Comparison of ENCODE assay signal across 19 mouse cellular contexts in the genomic region with DNA sequence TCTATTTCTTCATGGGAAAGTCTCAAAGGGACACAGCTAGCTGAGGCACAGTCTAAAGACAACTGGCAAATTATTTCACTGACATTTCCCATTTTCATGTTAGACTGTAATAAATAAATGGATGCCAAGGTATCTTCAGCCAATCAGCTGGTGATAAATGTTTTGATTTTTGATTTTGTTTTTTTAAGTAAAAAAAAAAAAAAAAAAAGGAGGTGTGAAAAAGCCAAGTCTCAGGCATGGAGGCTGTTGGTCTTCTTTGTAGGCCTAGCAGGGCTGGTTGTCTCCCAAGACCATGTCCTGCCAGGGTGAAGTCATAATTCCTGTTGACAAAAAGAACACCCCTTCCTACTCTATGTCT. TPM values are rescaled to one million over a fixed set of nuclear protein-coding genes. Genes with fewer than 3 reads are reported as not detected.
DNase-seq lines count a peak whose midpoint lies in the region; ATAC-seq and TF ChIP-seq lines count a peak whose summit lies in the region.
"Had no signal": no experiment of that assay in that cellular context is flagged by ENCODE, and none has a peak within 500 bp of the region (broad histone marks: within the 10 kb centered on the region; RNA-seq: fewer than 3 reads in every experiment).

No protein-coding gene starts in this region.

- H3K9ac ChIP-seq in liver, embryonic 11.5 days (ENCODE audit: low read depth, low read length) = no peak overlapping the region; the same call in 1 of the 2 replicates
- H3K9ac ChIP-seq in MEL (ENCODE audit: control insufficient read depth, low read depth, low read length, poor library complexity, severe bottlenecking) = peak overlapping the region; percentile 70
- H3K9ac ChIP-seq in liver, embryonic 13.5 days = peak overlapping the region; percentile 77
- no peak overlapping the region for H3K9ac ChIP-seq in lung, postnatal 0 days (replicated peaks; ENCODE audit: low read depth)
- H3K9ac ChIP-seq: forebrain, embryonic 15.5 days; heart, embryonic 12.5 days; hindbrain, embryonic 14.5 days; midbrain, embryonic 15.5 days; neural tube, embryonic 12.5 days had no signal

- TF ChIP-seq RAD21 in MEL (IDR thresholded peaks at IDR 0.05; ENCODE audit: low read depth, low read length) = no peak

- DNase-seq in liver, embryonic 11.5 days (ENCODE audit: low spot score) = no peak
- DNase-seq in liver (no peak), MEL (ENCODE audit: low read depth, low spot score) (no peak)
- no peak for DNase-seq in liver, embryonic 13.5 days
- no peak for DNase-seq in kidney, postnatal 14 days
- DNase-seq in lung, postnatal 0 days (ENCODE audit: low spot score) = no peak
- DNase-seq: adrenal gland, postnatal 10 days; cerebellum, adult 9-10 months; kidney, adult 8-10 months; kidney, postnatal 10 days; lung, postnatal 14 days; right cerebral cortex, postnatal 25 days had no signal

- peaks cover 87% of the 10 kb centered on the region for H3K79me2 ChIP-seq in MEL (ENCODE audit: control insufficient read depth, insufficient read depth, low read length, poor library complexity)

- TF ChIP-seq CTCF in MEL (IDR thresholded peaks at IDR 0.05 in 2 of 3, conservative IDR thresholded peaks at IDR 0.05 in 1 of 3; ENCODE audit: control insufficient read depth in 1 of 3, insufficient read depth in 1 of 3, low read depth in 2 of 3, low read length in 3 of 3, poor library complexity in 1 of 3, severe bottlenecking in 1 of 3) = no peak
- TF ChIP-seq CTCF in small intestine, adult 2 months (IDR thresholded peaks at IDR 0.05; ENCODE audit: extremely low read depth, insufficient read length, insufficient replicate concordance, low read depth, low read length) = no peak
- no peak for TF ChIP-seq CTCF in lung, postnatal 0 days (IDR thresholded peaks at IDR 0.05)

- no peak; a peak in 1 of 4 replicates for TF ChIP-seq POLR2A in MEL (IDR thresholded peaks at IDR 0.05; ENCODE audit: control insufficient read depth in 1 of 2, insufficient read depth in 1 of 2, low read depth in 1 of 2, low read length in 2 of 2, poor library complexity in 1 of 2)
- no peak for TF ChIP-seq POLR2A in small intestine, adult 2 months (IDR thresholded peaks at IDR 0.05; ENCODE audit: low read depth, low read length)

- peak in 1 of 2 experiments; percentile 6; a peak in 1 of 4 replicates for TF ChIP-seq EP300 in MEL (IDR thresholded peaks at IDR 0.05; ENCODE audit: low read depth in 1 of 2, low read length in 2 of 2)
- no peak for TF ChIP-seq EP300 in lung, postnatal 0 days (IDR thresholded peaks at IDR 0.05)

- no peak for ATAC-seq in liver, embryonic 11.5 days (replicated peaks; ENCODE audit: low FRiP score)
- ATAC-seq in liver, embryonic 13.5 days (ENCODE audit: low read depth) = no peak
- no peak for ATAC-seq in lung, postnatal 0 days
- ATAC-seq: forebrain, embryonic 15.5 days; midbrain, embryonic 15.5 days had no signal

- peak overlapping the region; percentile 88 for H3K4me2 ChIP-seq in liver, embryonic 11.5 days
- H3K4me2 ChIP-seq in liver, embryonic 13.5 days = peak overlapping the region; percentile 68
- no peak overlapping the region for H3K4me2 ChIP-seq in lung, postnatal 0 days (replicated peaks; ENCODE audit: low read depth, low read length)
- H3K4me2 ChIP-seq: forebrain, embryonic 15.5 days; heart, embryonic 12.5 days; hindbrain, embryonic 14.5 days; midbrain, embryonic 15.5 days; neural tube, embryonic 12.5 days had no signal

- H3K4me3 ChIP-seq in liver, embryonic 11.5 days (ENCODE audit: low read depth, low read length) = peak overlapping the region; percentile 45; the same call in 1 of the 2 replicates
- H3K4me3 ChIP-seq in MEL (ENCODE audit: control insufficient read depth in 1 of 2, insufficient read depth in 1 of 2, low read depth in 2 of 2, low read length in 2 of 2) = peak overlapping the region; percentile 56 to 60; a peak in 3 of 4 replicates
- peak overlapping the region; percentile 86 for H3K4me3 ChIP-seq in liver, embryonic 13.5 days (replicated peaks)
- H3K4me3 ChIP-seq in small intestine, adult 2 months (ENCODE audit: low read depth, low read length) = no peak overlapping the region
- H3K4me3 ChIP-seq in lung, postnatal 0 days (ENCODE audit: low read depth, low read length) = no peak overlapping the region
- H3K4me3 ChIP-seq: forebrain, embryonic 15.5 days; heart, embryonic 12.5 days; layer of hippocampus, adult 2 months; midbrain, embryonic 15.5 days; neural tube, embryonic 12.5 days had no signal

- no peaks in the 10 kb centered on the region for H3K9me3 ChIP-seq in liver, embryonic 11.5 days (ENCODE audit: control insufficient read depth, low read length)
- H3K9me3 ChIP-seq in MEL (replicated peaks; ENCODE audit: insufficient read depth, low read length) = no peaks in the 10 kb centered on the region
- no peaks in the 10 kb centered on the region for H3K9me3 ChIP-seq in liver, embryonic 13.5 days (replicated peaks)
- H3K9me3 ChIP-seq in lung, postnatal 0 days (ENCODE audit: low read length) = no peaks in the 10 kb centered on the region
- H3K9me3 ChIP-seq: forebrain, embryonic 15.5 days; heart, embryonic 12.5 days; midbrain, embryonic 15.5 days; neural tube, embryonic 12.5 days had no signal

- peaks cover 38% of the 10 kb centered on the region for H3K4me1 ChIP-seq in liver, embryonic 11.5 days (replicated peaks; ENCODE audit: control insufficient read depth, insufficient read depth, low read length)
- H3K4me1 ChIP-seq in MEL (ENCODE audit: control insufficient read depth in 1 of 2, insufficient read depth in 2 of 2, low read length in 2 of 2) = peaks cover 34 to 48% of the 10 kb centered on the region in 2 experiments
- H3K4me1 ChIP-seq in liver, embryonic 13.5 days (replicated peaks) = peaks cover 68% of the 10 kb centered on the region
- no peaks in the 10 kb centered on the region; the same call in 1 of the 2 replicates for H3K4me1 ChIP-seq in small intestine, adult 2 months (ENCODE audit: control insufficient read depth, insufficient read depth, insufficient read length, low read length)
- H3K4me1 ChIP-seq in lung, postnatal 0 days (ENCODE audit: insufficient read depth, low read depth, low read length) = no peaks in the 10 kb centered on the region

- H3K27me3 ChIP-seq in liver, embryonic 11.5 days (replicated peaks; ENCODE audit: control insufficient read depth, insufficient read depth, low read length) = peaks cover 16% of the 10 kb centered on the region
- H3K27me3 ChIP-seq in MEL (ENCODE audit: control insufficient read depth in 1 of 2, insufficient read depth in 2 of 2, low read length in 2 of 2) = no peaks in the 10 kb centered on the region
- H3K27me3 ChIP-seq in liver, embryonic 13.5 days = peaks cover 7% of the 10 kb centered on the region; the same call in 1 of the 2 replicates
- peaks cover 11% of the 10 kb centered on the region for H3K27me3 ChIP-seq in small intestine, adult 2 months (ENCODE audit: control insufficient read depth, insufficient read depth, low read length)
- peaks cover 20% of the 10 kb centered on the region for H3K27me3 ChIP-seq in lung, postnatal 0 days (replicated peaks; ENCODE audit: insufficient read depth, low read length)

- no peaks in the 10 kb centered on the region for H3K36me3 ChIP-seq in liver, embryonic 11.5 days (ENCODE audit: control insufficient read depth, insufficient read depth, low read length)
- peaks cover under 1 to 55% of the 10 kb centered on the region in 2 experiments; a peak in 3 of 4 replicates for H3K36me3 ChIP-seq in MEL (ENCODE audit: control insufficient read depth in 1 of 2, insufficient read depth in 2 of 2, low read length in 2 of 2)
- peaks cover 3% of the 10 kb centered on the region; the same call in 1 of the 2 replicates for H3K36me3 ChIP-seq in liver, embryonic 13.5 days
- no peaks in the 10 kb centered on the region for H3K36me3 ChIP-seq in small intestine, adult 2 months (ENCODE audit: control insufficient read depth, insufficient read depth, low read length)
- no peaks in the 10 kb centered on the region for H3K36me3 ChIP-seq in lung, postnatal 0 days (ENCODE audit: insufficient read depth, low read length)
- H3K36me3 ChIP-seq: forebrain, embryonic 15.5 days; heart, embryonic 12.5 days; midbrain, embryonic 15.5 days; neural tube, embryonic 12.5 days had no signal

- H3K27ac ChIP-seq in liver, embryonic 11.5 days (ENCODE audit: low read depth, low read length) = peak overlapping the region; percentile 0; the same call in 1 of the 2 replicates
- peak overlapping the region; percentile 99 for H3K27ac ChIP-seq in MEL (ENCODE audit: control insufficient read depth, low read depth, low read length)
- H3K27ac ChIP-seq in liver, embryonic 13.5 days = peak overlapping the region; percentile 91
- peak overlapping the region; percentile 76 for H3K27ac ChIP-seq in small intestine, adult 2 months (ENCODE audit: insufficient read depth, low read depth, low read length)
- H3K27ac ChIP-seq in lung, postnatal 0 days (ENCODE audit: low read length) = no peak overlapping the region
- H3K27ac ChIP-seq: forebrain, embryonic 15.5 days; hindbrain, embryonic 14.5 days; layer of hippocampus, adult 2 months; midbrain, embryonic 15.5 days; neural tube, embryonic 12.5 days had no signal

TF ChIP-seq in MEL, 35 proteins besides CTCF, POLR2A, EP300 and RAD21:
- TF ChIP-seq ETS1 (IDR thresholded peaks at IDR 0.05; ENCODE audit: low read depth, low read length) (0 out of 2 replicates have a peak, but pooled peaks have one; percentile 14), JUND (IDR thresholded peaks at IDR 0.05; ENCODE audit: low read depth, low read length) (no peak), UBTF (IDR thresholded peaks at IDR 0.05; ENCODE audit: borderline replicate concordance, insufficient read depth, low read depth, low read length) (no peak), ZNF384 (IDR thresholded peaks at IDR 0.05; ENCODE audit: low read depth, low read length) (peak; percentile 59)

RNA-seq across cellular contexts. Expression of gene Ikzf1, which starts 4.9 kb away (rescaled TPM):
- 105 and 120 TPM in 2 replicates for polyA plus RNA-seq in liver, embryonic 11.5 days (2014; fragmentation: Nextera tagmentation; extraction: Ambion mirVana)
- 90.6 and 97.3 TPM in 2 replicates for total RNA-seq in MEL (2012; rRNA removed)
- 100 to 1,000 TPM in 1 of 2 experiments, 10 to 100 TPM in 1; 28.0 to 128 TPM for polyA plus RNA-seq in MEL (2012; ENCODE audit: insufficient read depth in 1 of 2, insufficient read length in 2 of 2, low read depth in 1 of 2, low replicate concordance in 2 of 2, missing spikeins in 1 of 2)
- 28.3 and 44.6 TPM in 2 replicates for polyA plus RNA-seq in liver, embryonic 13.5 days (2015; fragmentation: Nextera tagmentation; extraction: Ambion mirVana)
- 15.6 and 21.9 TPM in 2 replicates for polyA plus RNA-seq in small intestine, adult 2 months (2012; rRNA removed)
- 1.7 TPM in 2 replicates for polyA plus RNA-seq in lung, postnatal 0 days (2015; fragmentation: Nextera tagmentation; extraction: Ambion mirVana)

Comparison
In these comparisons a context has a peak if more than half of its experiments do, and no peak if none do; other contexts are left out.
1. H3K9ac ChIP-seq: peak in MEL (single experiment) and liver, embryonic 13.5 days (single experiment); none in liver, embryonic 11.5 days (single experiment) and lung, postnatal 0 days (single experiment).
2. H3K4me3 ChIP-seq: peak in liver, embryonic 11.5 days (single experiment), MEL (2 of 2) and liver, embryonic 13.5 days (single experiment); none in small intestine, adult 2 months (single experiment) and lung, postnatal 0 days (single experiment).